Mouse (Mus musculus) liver, adult (tissue): ENCODE data around the gene Hand1.

Source experiments
- GATA4 ChIP-seq: IDR thresholded peaks from 2 replicates; pipeline ENCODE4 v1.6.1; 2014; ENCODE audit warnings: mild to moderate bottlenecking, low read length; ENCODE audit not compliant: insufficient replicate concordance

Hand1 gene

GRCm38 (mm10) chr11:57832552-57833201 is at the start of gene Hand1:
Gene Hand1 (minus strand): TSS chr11:57832818.
- TF ChIP-seq GATA4: no peak

- no peak for TF ChIP-seq GATA4
Measured at GRCm38 (mm10) chr11:57876157-57876556, 43.5 kb upstream of the Hand1 start.

- no peak for TF ChIP-seq GATA4
Measured at GRCm38 (mm10) chr11:57873014-57873413, 40.4 kb upstream of the Hand1 start.

GRCm38 (mm10) chr11:57868753-57869460 is 36.3 kb upstream of the Hand1 start:
- TF ChIP-seq GATA4: no peak

- TF ChIP-seq GATA4: no peak
Measured at GRCm38 (mm10) chr11:57866466-57866865, 33.8 kb upstream of the Hand1 start.

GRCm38 (mm10) chr11:57864577-57864976 is 32.0 kb upstream of the Hand1 start:
- TF ChIP-seq GATA4: no peak

GRCm38 (mm10) chr11:57862088-57862487 is 29.5 kb upstream of the Hand1 start:
- no peak for TF ChIP-seq GATA4

GRCm38 (mm10) chr11:57857709-57858108 is 25.1 kb upstream of the Hand1 start:
- no peak for TF ChIP-seq GATA4

GRCm38 (mm10) chr11:57853571-57853970 is 21.0 kb upstream of the Hand1 start:
- TF ChIP-seq GATA4: no peak

GRCm38 (mm10) chr11:57850931-57851330 is 18.3 kb upstream of the Hand1 start:
- no peak for TF ChIP-seq GATA4

- no peak for TF ChIP-seq GATA4
Measured at GRCm38 (mm10) chr11:57850298-57850697, 17.7 kb upstream of the Hand1 start.

GRCm38 (mm10) chr11:57847396-57847795 is 14.8 kb upstream of the Hand1 start:
- TF ChIP-seq GATA4: no peak

- no peak for TF ChIP-seq GATA4
Measured at GRCm38 (mm10) chr11:57841391-57841790, 8.8 kb upstream of the Hand1 start.

GRCm38 (mm10) chr11:57840986-57841385 is 8.4 kb upstream of the Hand1 start:
- TF ChIP-seq GATA4: no peak

- TF ChIP-seq GATA4: no peak
Measured at GRCm38 (mm10) chr11:57837861-57838680, 5.5 kb upstream of the Hand1 start.

- no peak for TF ChIP-seq GATA4
Measured at GRCm38 (mm10) chr11:57836872-57837680, 4.5 kb upstream of the Hand1 start.

GRCm38 (mm10) chr11:57836401-57836800 is 3.8 kb upstream of the Hand1 start:
- no peak for TF ChIP-seq GATA4
